Mouse (Mus musculus) CH12.LX (cell line): ENCODE measurements around the gene Ccn5. TPM values are rescaled to one million over a fixed set of nuclear protein-coding genes. Genes with fewer than 3 reads are reported as not detected.

ENCODE experiments used
- DNase-seq: peaks from one replicate; pipeline ENCODE4 v3.0.0-alpha.2; 2013; ENCODE audit errors: extremely low read depth
- H3K27ac ChIP-seq: 2 replicates; pipeline ENCODE4 v1.5.1; 2012; ENCODE audit warnings: low read depth, mild to moderate bottlenecking, control low read depth, moderate library complexity; ENCODE audit not compliant: insufficient read depth
- H3K27me3 ChIP-seq: replicated peaks from 2 replicates; pipeline ENCODE3; 2012; ENCODE audit warnings: inconsistent platforms
- H3K36me3 ChIP-seq, 2 experiments: replicated peaks in 1 of 2; 2 replicates each; pipeline versions ENCODE3 to v1.6.1; 2012; ENCODE audit warnings: inconsistent platforms in 1 of 2, low read length in 1 of 2, mild to moderate bottlenecking in 1 of 2, mixed read lengths in 1 of 2, moderate library complexity in 1 of 2; ENCODE audit not compliant: control insufficient read depth in 1 of 2, insufficient read depth in 1 of 2
- H3K4me1 ChIP-seq, 2 experiments: 2 replicates each; pipeline ENCODE4 v1.6.1; 2012; ENCODE audit warnings: inconsistent platforms in 1 of 2, moderate library complexity in 1 of 2; ENCODE audit not compliant: insufficient read depth in 2 of 2, control insufficient read depth in 1 of 2
- H3K4me2 ChIP-seq: 2 replicates; pipeline ENCODE4 v1.6.1; 2012; ENCODE audit warnings: low read depth, mild to moderate bottlenecking, control low read depth; ENCODE audit not compliant: poor library complexity, insufficient read depth, severe bottlenecking
- H3K4me3 ChIP-seq, 3 experiments: fragments of 150-350 bp in 1 of 3; sonication (generic) in 1 of 3; replicated peaks in 1 of 3; 2 replicates each; pipeline versions ENCODE3 to v1.5.1; 2011 to 2012; ENCODE audit warnings: low read depth in 2 of 3, low read length in 2 of 3, mild to moderate bottlenecking in 2 of 3, moderate library complexity in 2 of 3, control low read depth in 1 of 3, improper control_type of control experiment in 1 of 3, inconsistent platforms in 1 of 3, mixed read lengths in 1 of 3; ENCODE audit not compliant: poor library complexity in 1 of 3
- H3K79me2 ChIP-seq: replicated peaks from 2 replicates; pipeline ENCODE4 v1.6.1; 2012; ENCODE audit warnings: mild to moderate bottlenecking, moderate library complexity; ENCODE audit not compliant: control insufficient read depth, poor library complexity, insufficient read depth, severe bottlenecking; ENCODE audit errors: extremely low read depth
- H3K9ac ChIP-seq: 2 replicates; pipeline ENCODE4 v1.6.1; 2012; ENCODE audit warnings: low read depth, mild to moderate bottlenecking, control low read depth, moderate library complexity; ENCODE audit not compliant: insufficient read depth
- H3K9me3 ChIP-seq: replicated peaks from 2 replicates; pipeline ENCODE3; 2012; ENCODE audit warnings: low read length, inconsistent platforms, mixed read lengths
- ELF1 ChIP-seq: IDR thresholded peaks from 2 replicates; pipeline ENCODE4 v1.6.1; 2014; ENCODE audit warnings: low read depth, mild to moderate bottlenecking, inconsistent platforms, low read length, improper control_type of control experiment
- dilution Hi-C: fragments of 300-500 bp; cut with MboI; formaldehyde crosslinking; loops from 2 replicates; pipeline ENCODE4 v1.14.3; 2020; ENCODE audit warnings: low sequenced_read_pairs; ENCODE audit not compliant: extremely low pct_unique_long_range_greater_than_20kb, extremely low pct_ligation_motif_present
- in situ Hi-C: fragments of 300-500 bp; cut with MboI; formaldehyde crosslinking; loops from 3 replicates; pipeline ENCODE4 v1.14.3; 2019; ENCODE audit warnings: low sequenced_read_pairs, low pct_ligation_motif_present, low pct_unique_long_range_greater_than_20kb, mixed read lengths
- polyA plus RNA-seq: library from polyadenylated mRNA; unstranded; fragments of >175 nt; gene quantifications from 2 replicates; pipeline ENCODE4 v1.2.1, GENCODE M21; 2012; ENCODE audit warnings: low read depth; ENCODE audit not compliant: insufficient read length
- total RNA-seq, 2 experiments: library from RNA; depleted of rRNA; stranded (reverse); fragments of 300-350 nt in 1 of 2; fragments of >200 nt in 1 of 2; gene quantifications; 2 replicates each; pipeline ENCODE4 v1.2.3; 2012 to 2014

The Ccn5 gene
- total and polyA plus RNA-seq, 3 experiments, result not detected

DNA sequence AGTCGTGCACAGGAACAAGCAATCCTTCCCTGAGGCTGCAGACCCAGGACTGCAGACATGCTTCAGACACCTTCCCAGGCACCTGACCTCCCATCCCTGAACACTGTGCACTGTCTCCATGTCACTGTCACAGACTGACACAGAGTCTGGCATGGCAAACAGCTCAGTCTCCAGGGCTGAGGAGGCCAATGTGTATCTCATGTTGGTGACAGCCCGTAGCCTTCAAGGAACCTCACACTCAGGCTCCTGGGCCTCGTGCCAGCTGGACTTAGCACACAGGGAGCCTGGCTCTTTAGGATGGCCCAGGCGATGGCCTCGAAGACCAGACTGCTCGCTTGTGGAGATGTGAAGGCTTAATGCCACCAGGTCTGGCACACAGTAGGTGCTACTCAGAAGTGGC, 60.2 kb downstream of the Ccn5 start:
- Histone ChIP-seq H3K4me2 (no peak overlapping the region), H3K4me3 (no peak overlapping the region), H3K27ac (no peak overlapping the region), H3K4me1 (no peaks in the 10 kb centered on the region), H3K27me3 (peaks cover 92% of the 10 kb centered on the region), H3K9ac (no peak overlapping the region), H3K36me3 (no peaks in the 10 kb centered on the region), H3K79me2 (no peaks in the 10 kb centered on the region), H3K9me3 (no peaks in the 10 kb centered on the region)
- no peak for TF ChIP-seq ELF1
- in situ Hi-C loops (no loop called here), dilution Hi-C loops (no loop called here)
- DNase-seq, result no peak

Other genes with a start within 250 kb of the Ccn5 start
- 25.7 and 26.2 TPM in 2 replicates for gene Ttpal, start 218.5 kb upstream of the Ccn5 start, total RNA-seq (2012; rRNA removed)
- 32.5 and 38.9 TPM in 2 replicates for gene Ttpal, start 218.5 kb upstream of the Ccn5 start, total RNA-seq (2014; rRNA removed)
- 17.3 and 21.9 TPM in 2 replicates for gene Ttpal, start 218.5 kb upstream of the Ccn5 start, polyA plus RNA-seq
- 345 and 358 TPM in 2 replicates for gene Serinc3, start 175.7 kb upstream of the Ccn5 start, total RNA-seq (2012; rRNA removed)
- 411 and 467 TPM in 2 replicates for gene Serinc3, start 175.7 kb upstream of the Ccn5 start, total RNA-seq (2014; rRNA removed)
- gene Serinc3, start 175.7 kb upstream of the Ccn5 start, polyA plus RNA-seq, result 493 and 611 TPM in 2 replicates
- 225 and 253 TPM in 2 replicates for gene Pkig, start 162.5 kb upstream of the Ccn5 start, total RNA-seq (2012; rRNA removed)
- 227 and 228 TPM in 2 replicates for gene Pkig, start 162.5 kb upstream of the Ccn5 start, total RNA-seq (2014; rRNA removed)
- 364 and 473 TPM in 2 replicates for gene Pkig, start 162.5 kb upstream of the Ccn5 start, polyA plus RNA-seq
- 18.0 and 23.4 TPM in 2 replicates for gene Ada, start 70.6 kb upstream of the Ccn5 start, total RNA-seq (2012; rRNA removed)
- gene Ada, start 70.6 kb upstream of the Ccn5 start, total RNA-seq (2014; rRNA removed), result 21.8 and 24.0 TPM in 2 replicates
- 19.9 and 21.1 TPM in 2 replicates for gene Ada, start 70.6 kb upstream of the Ccn5 start, polyA plus RNA-seq
- gene Kcnk15, start 32.8 kb downstream of the Ccn5 start, total RNA-seq (2012; rRNA removed), result not detected in 2 replicates
- not detected in 2 replicates for gene Kcnk15, start 32.8 kb downstream of the Ccn5 start, total RNA-seq (2014; rRNA removed)
- gene Kcnk15, start 32.8 kb downstream of the Ccn5 start, polyA plus RNA-seq, result not detected in 2 replicates
- not detected in 2 replicates for gene Rims4, start 97.8 kb downstream of the Ccn5 start, total RNA-seq (2012; rRNA removed)
- gene Rims4, start 97.8 kb downstream of the Ccn5 start, total RNA-seq (2014; rRNA removed), result not detected in 2 replicates
- not detected in 2 replicates for gene Rims4, start 97.8 kb downstream of the Ccn5 start, polyA plus RNA-seq
- gene Ywhab, start 174.1 kb downstream of the Ccn5 start, total RNA-seq (2012; rRNA removed), result 41.6 and 51.7 TPM in 2 replicates
- 57.1 and 59.8 TPM in 2 replicates for gene Ywhab, start 174.1 kb downstream of the Ccn5 start, total RNA-seq (2014; rRNA removed)
- gene Ywhab, start 174.1 kb downstream of the Ccn5 start, polyA plus RNA-seq, result 157 and 159 TPM in 2 replicates
- gene Pabpc1l, start 204.6 kb downstream of the Ccn5 start, total RNA-seq (2012; rRNA removed), result 0.42 and 0.76 TPM in 2 replicates
- gene Pabpc1l, start 204.6 kb downstream of the Ccn5 start, total RNA-seq (2014; rRNA removed), result 0.47 and 0.55 TPM in 2 replicates
- gene Pabpc1l, start 204.6 kb downstream of the Ccn5 start, polyA plus RNA-seq, result 0.96 and 2.0 TPM in 2 replicates
- gene Stk4, start 249.5 kb downstream of the Ccn5 start, total RNA-seq (2012; rRNA removed), result 53.1 and 64.4 TPM in 2 replicates
- gene Stk4, start 249.5 kb downstream of the Ccn5 start, total RNA-seq (2014; rRNA removed), result 50.9 and 51.4 TPM in 2 replicates
- 77.5 and 78.3 TPM in 2 replicates for gene Stk4, start 249.5 kb downstream of the Ccn5 start, polyA plus RNA-seq